Mouse (Mus musculus) erythroblast, embryonic 14.5 days (primary cell): Measurements from ENCODE around the gene Aff3.
"Not testable (repeated sequence)": the region's sequence is repeated elsewhere in the genome, so short reads cannot be mapped to it uniquely, and the experiment has no call there.

ENCODE experiments used
- GATA1 ChIP-seq: IDR thresholded peaks from 2 replicates; pipeline ENCODE4 v1.6.1; 2012; ENCODE audit warnings: low read length, inconsistent platforms, mixed read lengths
- TAL1 ChIP-seq: IDR thresholded peaks from 3 replicates; pipeline ENCODE4 v1.6.1; 2012; ENCODE audit warnings: low read length, inconsistent platforms, mixed read lengths

DNA sequence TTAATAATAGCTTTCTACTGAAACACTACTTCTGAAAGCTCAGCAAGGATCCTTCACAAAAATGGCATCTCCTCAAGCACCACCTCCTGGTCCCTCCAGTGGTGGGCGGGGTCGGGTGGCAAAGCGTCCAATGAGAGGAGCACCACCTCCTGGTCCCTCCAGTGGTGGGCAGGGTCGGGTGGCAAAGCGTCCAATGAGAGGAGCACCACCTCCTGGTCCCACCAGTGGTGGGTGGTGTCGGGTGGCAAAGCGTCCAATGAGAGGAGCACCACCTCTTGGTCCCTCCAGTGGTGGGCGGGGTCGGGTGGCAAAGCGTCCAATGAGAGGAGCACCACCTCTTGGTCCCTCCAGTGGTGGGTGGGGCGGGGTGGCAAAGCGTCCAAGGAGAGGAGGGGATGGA lies 234.4 kb downstream of the Aff3 start:
- TF ChIP-seq TAL1, GATA1: not testable (repeated sequence)
